Mouse (Mus musculus): ENCODE results near the gene Mad2l2.
"Not testable (repeated sequence)": the region's sequence is repeated elsewhere in the genome, so short reads cannot be mapped to it uniquely, and the experiment has no call there.

The Mad2l2 gene

GRCm38 (mm10) chr4:148176603-148177002, 46.4 kb downstream of the Mad2l2 start:
- DNase-seq: not testable (repeated sequence)

- no peak for DNase-seq
Measured at GRCm38 (mm10) chr4:148177716-148178115, 47.5 kb downstream of the Mad2l2 start.

- DNase-seq: no peak
Measured at GRCm38 (mm10) chr4:148181483-148181882, 51.3 kb downstream of the Mad2l2 start.

- DNase-seq: no peak
Measured at GRCm38 (mm10) chr4:148182363-148182762, 52.2 kb downstream of the Mad2l2 start.

- no peak for DNase-seq
Measured at GRCm38 (mm10) chr4:148184564-148184963, 54.4 kb downstream of the Mad2l2 start.

GRCm38 (mm10) chr4:148185819-148186218, 55.6 kb downstream of the Mad2l2 start:
- no peak for DNase-seq

- DNase-seq: not testable (repeated sequence)
Measured at GRCm38 (mm10) chr4:148188767-148189166, 58.6 kb downstream of the Mad2l2 start.

GRCm38 (mm10) chr4:148192707-148193245, 62.6 kb downstream of the Mad2l2 start:
- DNase-seq: no peak

- no peak for DNase-seq
Measured at GRCm38 (mm10) chr4:148194400-148194799, 64.2 kb downstream of the Mad2l2 start.
